35 mouse cellular contexts compared by ENCODE assay signal in the genomic region with DNA sequence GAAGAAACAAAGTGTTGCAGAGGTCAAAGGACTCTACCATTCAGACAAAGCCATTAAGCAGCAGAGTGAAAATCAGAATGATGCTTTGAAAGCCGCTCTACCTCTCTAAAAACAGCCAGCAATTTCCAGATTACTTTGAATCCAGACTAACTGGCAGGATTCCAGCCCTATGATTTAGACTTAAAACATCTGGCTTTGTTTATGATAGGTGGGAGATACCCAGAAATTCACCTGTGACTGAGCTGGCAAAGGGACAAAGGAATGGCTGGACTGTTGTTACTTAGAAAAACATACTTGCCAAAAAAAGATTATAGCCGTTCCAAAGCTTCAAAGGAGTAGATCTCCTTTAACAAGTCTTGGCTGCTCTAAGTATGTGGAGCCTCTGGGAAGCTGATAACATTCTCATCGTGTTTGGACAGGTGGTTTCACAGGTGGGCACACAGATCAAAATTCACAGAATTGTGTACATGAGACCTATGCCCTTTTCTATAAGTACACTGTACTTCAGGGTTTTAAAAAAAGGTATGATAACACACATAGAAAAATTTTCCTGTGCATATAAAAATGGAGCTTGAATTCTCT.
DNase-seq lines count a peak whose midpoint lies in the region; ATAC-seq lines count a peak whose summit lies in the region.
"Had no signal": no experiment of that assay in that cellular context is flagged by ENCODE, and none has a peak within 500 bp of the region (broad histone marks: within the 10 kb centered on the region; RNA-seq: fewer than 3 reads in every experiment).

No protein-coding gene starts in this region.

- no peak overlapping the region for H3K4me3 ChIP-seq in heart, embryonic 12.5 days
- H3K4me3 ChIP-seq in lung, embryonic 15.5 days = no peak overlapping the region
- no peak overlapping the region for H3K4me3 ChIP-seq in stomach, embryonic 14.5 days (ENCODE audit: low read depth, low read length)
- H3K4me3 ChIP-seq: forebrain, embryonic 10.5 days; forebrain, embryonic 15.5 days; gastrocnemius, adult 2 months; heart, embryonic 10.5 days; hindbrain, embryonic 10.5 days; hindbrain, embryonic 15.5 days; kidney, embryonic 15.5 days; layer of hippocampus, adult 2 months; left cerebral cortex, adult 2 months; limb, embryonic 13.5 days; liver, embryonic 12.5 days; midbrain, embryonic 10.5 days; midbrain, embryonic 15.5 days; neural tube, embryonic 15.5 days had no signal

- no peak overlapping the region for H3K27ac ChIP-seq in heart, embryonic 12.5 days (ENCODE audit: poor library complexity, severe bottlenecking)
- 0 out of 2 replicates have a peak overlapping the region, but pooled peaks have one; percentile 37 for H3K27ac ChIP-seq in lung, embryonic 15.5 days
- H3K27ac ChIP-seq in stomach, embryonic 14.5 days (ENCODE audit: low read length) = no peak overlapping the region; the same call in 1 of the 2 replicates
- H3K27ac ChIP-seq: forebrain, embryonic 10.5 days; forebrain, embryonic 15.5 days; gastrocnemius, adult 2 months; heart, embryonic 10.5 days; hindbrain, embryonic 10.5 days; hindbrain, embryonic 15.5 days; kidney, embryonic 15.5 days; layer of hippocampus, adult 2 months; left cerebral cortex, adult 2 months; limb, embryonic 13.5 days; liver, embryonic 12.5 days; midbrain, embryonic 10.5 days; midbrain, embryonic 15.5 days; neural tube, embryonic 15.5 days had no signal

- WGBS in heart, embryonic 12.5 days = 35% methylated on average over 3 of the region's 3 CpGs
- 23% methylated on average over 3 of the region's 3 CpGs for WGBS in lung, embryonic 15.5 days
- 32% methylated on average over 3 of the region's 3 CpGs for WGBS in stomach, embryonic 14.5 days

- peak; percentile 19 to 44 for DNase-seq in heart, adult 18-20 months
- DNase-seq in lung, adult 18-20 months = no peak
- DNase-seq in c-Kit-positive CD71-positive TER-119-positive erythroid progenitor cells, embryonic 14.5 days (ENCODE audit: low spot score) = no peak
- no peak for DNase-seq in spleen, postnatal 10 days (ENCODE audit: low spot score in 2 of 2)
- DNase-seq: adrenal gland, postnatal 25 days; cerebellum, adult 18-20 months; cerebellum, postnatal 10 days; gastrocnemius, adult 2 months; gastrocnemius, postnatal 36 days; kidney, adult 11 months; kidney, postnatal 36 days; liver, postnatal 0 days; lung, postnatal 14 days; retina, postnatal 1 day; right cerebral cortex, postnatal 25 days; thymus, adult 18-20 months; thymus, postnatal 25 days had no signal

- no peaks in the 10 kb centered on the region for H3K36me3 ChIP-seq in heart, embryonic 12.5 days
- no peaks in the 10 kb centered on the region for H3K36me3 ChIP-seq in lung, embryonic 15.5 days
- H3K36me3 ChIP-seq in stomach, embryonic 14.5 days (ENCODE audit: control insufficient read depth, insufficient read depth, low read length) = no peaks in the 10 kb centered on the region
- H3K36me3 ChIP-seq: forebrain, embryonic 10.5 days; forebrain, embryonic 15.5 days; heart, embryonic 10.5 days; hindbrain, embryonic 10.5 days; hindbrain, embryonic 15.5 days; kidney, embryonic 15.5 days; limb, embryonic 13.5 days; liver, embryonic 12.5 days; midbrain, embryonic 10.5 days; midbrain, embryonic 15.5 days; neural tube, embryonic 15.5 days had no signal

- no peak overlapping the region for H3K9ac ChIP-seq in heart, embryonic 12.5 days
- no peak overlapping the region for H3K9ac ChIP-seq in lung, embryonic 15.5 days
- H3K9ac ChIP-seq in stomach, embryonic 14.5 days (replicated peaks; ENCODE audit: low read depth, low read length) = no peak overlapping the region
- H3K9ac ChIP-seq: forebrain, embryonic 15.5 days; hindbrain, embryonic 15.5 days; kidney, embryonic 15.5 days; limb, embryonic 13.5 days; liver, embryonic 12.5 days; liver, postnatal 0 days; midbrain, embryonic 15.5 days; neural tube, embryonic 15.5 days had no signal

- no peaks in the 10 kb centered on the region for H3K9me3 ChIP-seq in heart, embryonic 12.5 days (replicated peaks)
- H3K9me3 ChIP-seq in lung, embryonic 15.5 days = no peaks in the 10 kb centered on the region
- no peaks in the 10 kb centered on the region for H3K9me3 ChIP-seq in stomach, embryonic 14.5 days (ENCODE audit: control insufficient read depth, low read depth, low read length)
- H3K9me3 ChIP-seq: forebrain, embryonic 10.5 days; forebrain, embryonic 15.5 days; heart, embryonic 10.5 days; hindbrain, embryonic 10.5 days; hindbrain, embryonic 15.5 days; kidney, embryonic 15.5 days; limb, embryonic 13.5 days; liver, embryonic 12.5 days; midbrain, embryonic 10.5 days; midbrain, embryonic 15.5 days; neural tube, embryonic 15.5 days had no signal

- no peaks in the 10 kb centered on the region for H3K27me3 ChIP-seq in heart, embryonic 12.5 days (replicated peaks)
- H3K27me3 ChIP-seq in lung, embryonic 15.5 days = no peaks in the 10 kb centered on the region
- no peaks in the 10 kb centered on the region for H3K27me3 ChIP-seq in stomach, embryonic 14.5 days (ENCODE audit: control insufficient read depth, insufficient read depth, low read length)
- H3K27me3 ChIP-seq: forebrain, embryonic 15.5 days; hindbrain, embryonic 15.5 days; kidney, embryonic 15.5 days; limb, embryonic 13.5 days; liver, embryonic 12.5 days; midbrain, embryonic 15.5 days; neural tube, embryonic 15.5 days had no signal

- ATAC-seq in heart, embryonic 12.5 days (ENCODE audit: insufficient number of reproducible peaks, low FRiP score) = no peak
- peak; percentile 27; the same call in 1 of the 2 replicates for ATAC-seq in lung, embryonic 15.5 days (ENCODE audit: borderline replicate concordance, extremely low read depth, low FRiP score, low TSS enrichment)
- peak; percentile 71 for ATAC-seq in stomach, embryonic 14.5 days (ENCODE audit: insufficient number of reproducible peaks, insufficient read depth, low FRiP score, low read depth)
- ATAC-seq: CD4-positive, CD25-positive, alpha-beta regulatory T cell, adult 4 months; forebrain, embryonic 15.5 days; inflammation-experienced regulatory T-cells, adult 6 months; liver, embryonic 12.5 days; liver, postnatal 0 days; midbrain, embryonic 15.5 days had no signal

- H3K4me1 ChIP-seq in heart, embryonic 12.5 days (replicated peaks) = no peaks in the 10 kb centered on the region
- no peaks in the 10 kb centered on the region for H3K4me1 ChIP-seq in lung, embryonic 15.5 days
- no peaks in the 10 kb centered on the region for H3K4me1 ChIP-seq in stomach, embryonic 14.5 days (ENCODE audit: control insufficient read depth, insufficient read depth, low read length)
- H3K4me1 ChIP-seq: forebrain, embryonic 10.5 days; forebrain, embryonic 15.5 days; heart, embryonic 10.5 days; hindbrain, embryonic 10.5 days; hindbrain, embryonic 15.5 days; kidney, embryonic 15.5 days; limb, embryonic 13.5 days; liver, embryonic 12.5 days; midbrain, embryonic 10.5 days; midbrain, embryonic 15.5 days; neural tube, embryonic 15.5 days had no signal

- no peak overlapping the region for H3K4me2 ChIP-seq in heart, embryonic 12.5 days
- no peak overlapping the region for H3K4me2 ChIP-seq in lung, embryonic 15.5 days
- H3K4me2 ChIP-seq in stomach, embryonic 14.5 days (replicated peaks; ENCODE audit: low read depth, low read length) = no peak overlapping the region
- H3K4me2 ChIP-seq: forebrain, embryonic 15.5 days; hindbrain, embryonic 15.5 days; kidney, embryonic 15.5 days; limb, embryonic 13.5 days; liver, embryonic 12.5 days; midbrain, embryonic 15.5 days; neural tube, embryonic 15.5 days had no signal

Comparison
In these comparisons a context has a peak if more than half of its experiments do, and no peak if none do; other contexts are left out.
1. DNase-seq: peak in heart, adult 18-20 months (2 of 2); none in lung, adult 18-20 months (0 of 2), c-Kit-positive CD71-positive TER-119-positive erythroid progenitor cells, embryonic 14.5 days (single experiment) and spleen, postnatal 10 days (0 of 2).